Mouse (Mus musculus) MEL (cell line): ENCODE measurements at regions not wholly inside any gene's neighbourhood (a gene's known extent, or its start where the extent isn't known, plus 50 kb on each side); places are given as distances from the start of the nearest gene placed in this dataset.

Experiments
- DNase-seq: peaks from one replicate; pipeline ENCODE4 v3.0.0; 2011; ENCODE audit warnings: low read depth, low spot score
- H3K27ac ChIP-seq: 2 replicates; pipeline ENCODE4 v1.5.1; 2012; ENCODE audit warnings: low read depth, mild to moderate bottlenecking, control low read depth, low read length, moderate library complexity; ENCODE audit not compliant: control insufficient read depth
- H3K27me3 ChIP-seq, 2 experiments: fragments of 150-350 bp in 1 of 2; sonication (generic) in 1 of 2; 2 replicates each; pipeline ENCODE4 v1.6.1; 2012; ENCODE audit warnings: low read length in 2 of 2, mild to moderate bottlenecking in 2 of 2, improper control_type of control experiment in 1 of 2, moderate library complexity in 1 of 2; ENCODE audit not compliant: insufficient read depth in 2 of 2, control insufficient read depth in 1 of 2
- H3K36me3 ChIP-seq, 2 experiments: 2 replicates each; pipeline ENCODE4 v1.6.1; 2012 to 2014; ENCODE audit warnings: low read length in 2 of 2, improper control_type of control experiment in 1 of 2, inconsistent platforms in 1 of 2, mild to moderate bottlenecking in 1 of 2; ENCODE audit not compliant: insufficient read depth in 2 of 2, control insufficient read depth in 1 of 2
- H3K4me1 ChIP-seq, 2 experiments: fragments of 150-350 bp in 1 of 2; sonication (generic) in 1 of 2; 2 replicates each; pipeline ENCODE4 v1.6.1; 2012; ENCODE audit warnings: low read length in 2 of 2, improper control_type of control experiment in 1 of 2, mild to moderate bottlenecking in 1 of 2; ENCODE audit not compliant: insufficient read depth in 2 of 2, control insufficient read depth in 1 of 2
- H3K4me3 ChIP-seq, 2 experiments: fragments of 150-350 bp in 1 of 2; sonication (generic) in 1 of 2; 2 replicates each; pipeline ENCODE4 v1.5.1; 2012; ENCODE audit warnings: low read depth in 2 of 2, low read length in 2 of 2, mild to moderate bottlenecking in 2 of 2, moderate library complexity in 2 of 2, control low read depth in 1 of 2, improper control_type of control experiment in 1 of 2; ENCODE audit not compliant: control insufficient read depth in 1 of 2, insufficient read depth in 1 of 2
- H3K79me2 ChIP-seq: 2 replicates; pipeline ENCODE4 v1.6.1; 2012; ENCODE audit warnings: mild to moderate bottlenecking, low read length, moderate library complexity; ENCODE audit not compliant: control insufficient read depth, poor library complexity, insufficient read depth
- H3K9ac ChIP-seq: 2 replicates; pipeline ENCODE4 v1.6.1; 2012; ENCODE audit warnings: low read depth, mild to moderate bottlenecking, control low read depth, low read length, moderate library complexity; ENCODE audit not compliant: control insufficient read depth, poor library complexity, severe bottlenecking
- H3K9me3 ChIP-seq: fragments of 150-350 bp; sonication (generic); replicated peaks from 2 replicates; pipeline ENCODE4 v1.6.1; 2012; ENCODE audit warnings: mild to moderate bottlenecking, low read length, improper control_type of control experiment, moderate library complexity; ENCODE audit not compliant: insufficient read depth
- BHLHE40 ChIP-seq: IDR thresholded peaks from 2 replicates; pipeline ENCODE4 v1.6.1; 2012; ENCODE audit warnings: low read depth, mild to moderate bottlenecking, inconsistent platforms, low read length, improper control_type of control experiment, borderline replicate concordance
- CHD1 ChIP-seq: IDR thresholded peaks from 2 replicates; pipeline ENCODE4 v1.6.1; 2012; ENCODE audit warnings: low read depth, mild to moderate bottlenecking, inconsistent platforms, low read length, improper control_type of control experiment
- CHD2 ChIP-seq: IDR thresholded peaks from 2 replicates; pipeline ENCODE4 v1.6.1; 2011; ENCODE audit warnings: low read length, improper control_type of control experiment
- CTCF ChIP-seq, 3 experiments: IDR thresholded peaks in 2 of 3; conservative IDR thresholded peaks in 1 of 3; 2 replicates each; pipeline ENCODE4 v1.5.1; 2011 to 2012; ENCODE audit warnings: low read length in 3 of 3, low read depth in 2 of 3, mild to moderate bottlenecking in 2 of 3, improper control_type of control experiment in 1 of 3, inconsistent platforms in 1 of 3, mixed read lengths in 1 of 3, moderate library complexity in 1 of 3; ENCODE audit not compliant: control insufficient read depth in 1 of 3, insufficient read depth in 1 of 3, poor library complexity in 1 of 3, severe bottlenecking in 1 of 3
- ELF1 ChIP-seq: IDR thresholded peaks from 2 replicates; pipeline ENCODE4 v1.6.1; 2014; ENCODE audit warnings: low read depth, mild to moderate bottlenecking, inconsistent platforms, low read length, improper control_type of control experiment, moderate library complexity
- EP300 ChIP-seq, 2 experiments: IDR thresholded peaks; 2 replicates each; pipeline ENCODE4 v1.6.1; 2011; ENCODE audit warnings: improper control_type of control experiment in 2 of 2, low read length in 2 of 2, low read depth in 1 of 2, mild to moderate bottlenecking in 1 of 2
- ETS1 ChIP-seq: IDR thresholded peaks from 2 replicates; pipeline ENCODE4 v1.6.1; 2012; ENCODE audit warnings: low read depth, mild to moderate bottlenecking, inconsistent platforms, low read length, improper control_type of control experiment, moderate library complexity
- GATA1 ChIP-seq: IDR thresholded peaks from 2 replicates; pipeline ENCODE4 v1.6.1; 2011; ENCODE audit warnings: low read depth, low read length, improper control_type of control experiment
- HCFC1 ChIP-seq: IDR thresholded peaks from 2 replicates; pipeline ENCODE4 v1.6.1; 2012; ENCODE audit warnings: low read depth, mild to moderate bottlenecking, inconsistent platforms, low read length, improper control_type of control experiment, moderate library complexity
- MAFK ChIP-seq: IDR thresholded peaks from 2 replicates; pipeline ENCODE4 v1.6.1; 2011; ENCODE audit warnings: low read depth, mild to moderate bottlenecking, low read length, improper control_type of control experiment, borderline replicate concordance
- MAX ChIP-seq: IDR thresholded peaks from 2 replicates; pipeline ENCODE4 v1.6.1; 2011; ENCODE audit warnings: low read length, improper control_type of control experiment
- MAZ ChIP-seq: IDR thresholded peaks from 2 replicates; pipeline ENCODE4 v1.6.1; 2012; ENCODE audit warnings: low read depth, mild to moderate bottlenecking, inconsistent platforms, low read length, improper control_type of control experiment
- MXI1 ChIP-seq: IDR thresholded peaks from 2 replicates; pipeline ENCODE4 v1.6.1; 2011; ENCODE audit warnings: mild to moderate bottlenecking, low read depth, low read length, improper control_type of control experiment
- NELFE ChIP-seq: IDR thresholded peaks from 2 replicates; pipeline ENCODE4 v1.6.1; 2011; ENCODE audit warnings: low read depth, low read length, improper control_type of control experiment
- NRF1 ChIP-seq: IDR thresholded peaks from 2 replicates; pipeline ENCODE4 v1.6.1; 2014; ENCODE audit warnings: low read depth, mild to moderate bottlenecking, inconsistent platforms, low read length, improper control_type of control experiment, moderate library complexity; ENCODE audit not compliant: poor library complexity, insufficient read depth, severe bottlenecking
- POLR2AphosphoS2 ChIP-seq: IDR thresholded peaks from 2 replicates; pipeline ENCODE4 v1.6.1; 2011; ENCODE audit warnings: low read length, improper control_type of control experiment
- RAD21 ChIP-seq: IDR thresholded peaks from 2 replicates; pipeline ENCODE4 v1.6.1; 2011; ENCODE audit warnings: mild to moderate bottlenecking, low read depth, low read length, improper control_type of control experiment
- RCOR1 ChIP-seq: IDR thresholded peaks from 2 replicates; pipeline ENCODE4 v1.6.1; 2012; ENCODE audit warnings: low read depth, mild to moderate bottlenecking, inconsistent platforms, low read length, improper control_type of control experiment
- TCF12 ChIP-seq: IDR thresholded peaks from 2 replicates; pipeline ENCODE4 v1.6.1; 2014; ENCODE audit warnings: low read depth, mild to moderate bottlenecking, inconsistent platforms, low read length, improper control_type of control experiment, moderate library complexity
- UBTF ChIP-seq: IDR thresholded peaks from 2 replicates; pipeline ENCODE4 v1.6.1; 2012; ENCODE audit warnings: low read depth, mild to moderate bottlenecking, inconsistent platforms, low read length, improper control_type of control experiment, moderate library complexity, borderline replicate concordance; ENCODE audit not compliant: insufficient read depth
- ZC3H11A ChIP-seq: IDR thresholded peaks from 2 replicates; pipeline ENCODE4 v1.6.1; 2012; ENCODE audit warnings: low read depth, mild to moderate bottlenecking, inconsistent platforms, low read length, improper control_type of control experiment
- ZKSCAN1 ChIP-seq: IDR thresholded peaks from 2 replicates; pipeline ENCODE4 v1.6.1; 2012; ENCODE audit warnings: low read depth, mild to moderate bottlenecking, inconsistent platforms, low read length, improper control_type of control experiment, moderate library complexity
- ZNF384 ChIP-seq: IDR thresholded peaks from 2 replicates; pipeline ENCODE4 v1.6.1; 2012; ENCODE audit warnings: low read depth, mild to moderate bottlenecking, inconsistent platforms, low read length, improper control_type of control experiment

- Histone ChIP-seq H3K79me2 (no peaks in the 10 kb centered on the region), H3K9ac (no peak overlapping the region), H3K27ac (no peak overlapping the region), H3K9me3 (no peaks in the 10 kb centered on the region), H3K4me3 (no peak overlapping the region), H3K36me3 (no peaks in the 10 kb centered on the region), H3K27me3 (no peaks in the 10 kb centered on the region), H3K4me1 (no peaks in the 10 kb centered on the region)
- TF ChIP-seq RAD21 (no peak), ETS1 (no peak), ZKSCAN1 (no peak), MAX (no peak), CHD1 (no peak), RCOR1 (no peak), ZNF384 (no peak), ELF1 (no peak), MAZ (no peak), MXI1 (no peak), BHLHE40 (no peak), UBTF (no peak), NELFE (no peak), EP300 (IDR thresholded peaks at IDR 0.05; ENCODE audit: low read depth in 1 of 2, low read length in 2 of 2) (no peak), TCF12 (no peak), ZC3H11A (no peak), MAFK (no peak)
- DNase-seq = no peak
Observed at GRCm38 (mm10) chr12:94755754-94756153, 936.3 kb upstream of the Flrt2 start.

- Histone ChIP-seq H3K4me1 (no peaks in the 10 kb centered on the region), H3K27ac (no peak overlapping the region), H3K4me3 (no peak overlapping the region), H3K9ac (no peak overlapping the region), H3K36me3 (no peaks in the 10 kb centered on the region), H3K79me2 (no peaks in the 10 kb centered on the region), H3K27me3 (no peaks in the 10 kb centered on the region), H3K9me3 (no peaks in the 10 kb centered on the region)
- no peak for TF ChIP-seq ELF1
- no peak for TF ChIP-seq POLR2AphosphoS2
- TF ChIP-seq MAX = no peak
- TF ChIP-seq GATA1 = no peak
- TF ChIP-seq RCOR1 = no peak
- no peak for TF ChIP-seq MXI1
- TF ChIP-seq NRF1 = no peak
- TF ChIP-seq HCFC1 = no peak
- no peak for TF ChIP-seq CHD2
- TF ChIP-seq CTCF (IDR thresholded peaks at IDR 0.05 in 2 of 3, conservative IDR thresholded peaks at IDR 0.05 in 1 of 3; ENCODE audit: control insufficient read depth in 1 of 3, insufficient read depth in 1 of 3, low read depth in 2 of 3, low read length in 3 of 3, poor library complexity in 1 of 3, severe bottlenecking in 1 of 3) = no peak
- DNase-seq = no peak
Observed at GRCm38 (mm10) chr12:94795913-94796615, 896.0 kb upstream of the Flrt2 start.
